Mouse (Mus musculus): ENCODE results near the gene Nsun2. TPM values are rescaled to one million over a fixed set of nuclear protein-coding genes. Genes with fewer than 3 reads are reported as not detected.
"Not testable (repeated sequence)": the region's sequence is repeated elsewhere in the genome, so short reads cannot be mapped to it uniquely, and the experiment has no call there.

Gene Nsun2
- total RNA-seq, 2 experiments from 2014 or later: 26.3 to 32.4 TPM

DNA sequence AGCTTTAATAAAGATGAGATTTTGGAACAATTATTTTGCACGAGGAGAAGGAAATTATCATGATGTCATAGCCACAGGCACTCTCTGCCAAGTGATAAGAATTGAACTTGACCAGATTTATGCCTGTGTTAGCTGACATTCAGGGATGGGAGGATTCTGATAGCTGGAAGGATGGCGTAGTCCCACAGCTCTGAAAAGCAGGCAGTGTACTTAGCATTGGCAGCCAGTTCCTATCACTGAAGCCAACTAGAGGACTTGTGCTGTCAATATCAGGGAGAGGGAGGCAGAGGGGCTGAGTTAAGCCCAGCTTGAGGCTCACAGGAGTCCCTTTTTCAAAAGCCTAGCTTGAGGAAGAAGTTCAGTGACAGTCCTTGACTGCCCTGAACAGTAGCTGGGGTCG, 91.0 kb downstream of the Nsun2 start:
- no peak for ATAC-seq (replicated peaks; ENCODE audit: low FRiP score, poor library complexity, severe bottlenecking)

GRCm38 (mm10) chr13:69627941-69628340, 94.4 kb downstream of the Nsun2 start:
- ATAC-seq (replicated peaks; ENCODE audit: low FRiP score, poor library complexity, severe bottlenecking): no peak

DNA sequence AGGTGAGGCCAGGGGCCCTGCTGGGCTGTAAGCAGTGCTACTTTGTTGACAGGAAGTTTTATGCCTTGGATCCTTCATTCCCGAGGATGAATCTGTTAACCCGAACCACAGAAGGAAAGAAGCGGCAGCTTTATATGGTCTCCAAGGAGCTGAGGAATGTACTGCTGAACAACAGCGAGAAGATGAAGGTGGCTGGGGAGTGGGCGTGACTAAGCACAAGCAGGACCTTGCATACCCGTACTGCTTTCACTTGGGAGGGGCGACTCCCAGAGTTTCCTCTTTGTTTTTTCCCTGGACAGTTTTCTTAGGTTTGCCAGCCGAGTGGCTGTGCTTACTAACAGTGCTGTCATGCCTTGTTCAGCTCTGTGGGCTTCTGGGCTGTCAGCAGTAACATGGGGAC, 97.0 kb downstream of the Nsun2 start:
- no peak for ATAC-seq (replicated peaks; ENCODE audit: low FRiP score, poor library complexity, severe bottlenecking)

DNA sequence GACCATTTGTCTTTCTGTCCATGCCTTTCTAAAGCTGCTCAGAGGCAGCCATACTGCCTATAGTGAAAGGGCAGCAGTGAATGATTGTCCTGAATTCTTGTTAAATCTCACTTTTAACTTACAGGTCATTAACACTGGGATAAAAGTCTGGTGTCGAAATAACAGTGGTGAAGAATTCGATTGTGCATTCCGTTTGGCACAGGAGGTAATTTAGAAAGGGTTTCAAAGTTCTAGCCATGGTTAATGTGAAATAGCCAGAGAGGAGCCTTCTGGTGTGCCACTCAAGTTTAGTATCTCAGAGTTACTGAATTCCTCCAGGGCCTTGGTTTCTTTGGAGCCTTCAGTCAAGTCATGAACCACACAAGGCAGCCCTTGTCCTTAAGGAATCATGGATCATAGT, 97.6 kb downstream of the Nsun2 start:
- ATAC-seq (replicated peaks; ENCODE audit: low FRiP score, poor library complexity, severe bottlenecking): no peak

- ATAC-seq (replicated peaks; ENCODE audit: low FRiP score, poor library complexity, severe bottlenecking): no peak
Observed at GRCm38 (mm10) chr13:69631659-69632058, 98.1 kb downstream of the Nsun2 start.

GRCm38 (mm10) chr13:69633551-69633950, 100.0 kb downstream of the Nsun2 start:
- no peak for ATAC-seq (replicated peaks; ENCODE audit: low FRiP score, poor library complexity, severe bottlenecking)

DNA sequence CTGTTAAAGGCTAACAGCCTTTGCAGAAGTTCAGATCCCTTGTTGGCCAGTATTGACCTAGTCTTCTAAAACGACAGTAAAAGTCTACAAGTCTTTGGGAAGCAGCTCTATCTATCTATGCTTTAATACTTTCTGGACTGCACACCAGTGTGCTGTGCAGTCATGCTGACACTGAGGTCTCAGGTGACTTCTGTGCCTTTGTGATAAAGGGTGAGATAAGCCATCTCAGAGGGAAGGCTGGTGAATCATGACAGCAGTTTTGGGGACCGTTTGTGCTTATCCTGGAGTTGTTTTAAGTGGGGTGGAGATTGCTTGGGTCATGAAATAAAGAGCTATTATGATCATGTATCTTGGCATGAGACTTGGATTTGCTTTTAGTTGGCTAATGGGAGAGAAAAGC, 100.4 kb downstream of the Nsun2 start:
- no peak for ATAC-seq (replicated peaks; ENCODE audit: low FRiP score, poor library complexity, severe bottlenecking)

DNA sequence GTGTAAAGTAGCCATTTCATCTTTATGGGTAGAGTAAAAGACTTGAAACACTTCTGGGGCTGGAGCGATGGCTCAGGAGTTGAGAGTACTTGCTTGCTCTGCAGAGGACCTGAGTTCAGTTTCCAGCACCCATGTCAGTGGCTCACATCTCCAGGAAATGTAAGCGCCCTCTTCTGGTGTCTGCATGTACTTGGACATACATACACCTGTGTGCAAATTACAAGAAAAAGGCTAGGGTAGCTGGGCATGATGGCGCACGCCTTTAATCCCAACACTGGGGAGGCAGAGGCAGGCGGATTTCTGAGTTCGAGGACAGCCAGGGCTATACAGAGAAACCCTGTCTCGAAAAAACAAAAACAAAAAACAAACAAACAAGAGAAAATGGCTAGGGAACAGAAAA, 102.3 kb downstream of the Nsun2 start:
- ATAC-seq (replicated peaks; ENCODE audit: low FRiP score, poor library complexity, severe bottlenecking): not testable (repeated sequence)

DNA sequence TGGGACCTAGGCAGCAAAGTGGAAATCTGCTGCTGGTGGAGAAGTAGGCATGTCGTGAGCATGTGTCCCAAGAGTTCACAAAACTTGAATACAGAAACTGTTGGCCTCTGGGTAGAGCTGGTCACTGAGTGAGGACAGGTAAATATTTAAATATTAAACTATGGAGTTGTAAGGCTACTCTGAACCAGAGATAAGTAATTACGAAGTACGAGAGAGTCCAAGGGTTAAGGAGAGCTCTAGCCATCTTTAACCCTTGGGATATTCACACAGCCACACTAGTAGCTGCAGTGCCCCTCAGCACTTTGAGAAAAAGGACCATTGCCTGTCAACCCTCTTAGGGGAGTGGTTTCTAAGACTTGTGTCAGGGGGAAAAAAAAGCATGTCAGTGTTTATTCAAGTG, 102.8 kb downstream of the Nsun2 start:
- no peak for ATAC-seq (replicated peaks; ENCODE audit: low FRiP score, poor library complexity, severe bottlenecking)

- ATAC-seq (replicated peaks; ENCODE audit: low FRiP score, poor library complexity, severe bottlenecking): no peak
Observed at GRCm38 (mm10) chr13:69636816-69637215, 103.3 kb downstream of the Nsun2 start.

DNA sequence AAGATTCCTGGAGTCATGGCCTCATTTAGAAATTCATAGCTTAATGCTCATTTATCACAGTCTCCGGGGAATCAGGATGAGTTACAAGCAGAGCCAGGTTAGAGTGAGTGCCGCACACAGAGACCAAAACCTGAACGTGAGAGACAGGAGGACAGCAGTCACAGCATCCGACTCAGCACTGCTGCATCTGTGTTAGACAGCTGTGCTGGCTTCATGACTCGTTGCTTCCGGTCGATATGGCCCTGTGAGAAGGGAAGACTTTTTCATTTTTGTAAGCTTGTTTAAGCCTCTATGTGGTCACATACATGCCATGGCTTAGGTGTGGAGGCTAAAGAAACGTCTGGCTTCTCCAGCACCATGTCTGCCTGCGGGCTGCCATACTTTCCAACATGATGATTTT, 104.1 kb downstream of the Nsun2 start:
- ATAC-seq (replicated peaks; ENCODE audit: low FRiP score, poor library complexity, severe bottlenecking): no peak

DNA sequence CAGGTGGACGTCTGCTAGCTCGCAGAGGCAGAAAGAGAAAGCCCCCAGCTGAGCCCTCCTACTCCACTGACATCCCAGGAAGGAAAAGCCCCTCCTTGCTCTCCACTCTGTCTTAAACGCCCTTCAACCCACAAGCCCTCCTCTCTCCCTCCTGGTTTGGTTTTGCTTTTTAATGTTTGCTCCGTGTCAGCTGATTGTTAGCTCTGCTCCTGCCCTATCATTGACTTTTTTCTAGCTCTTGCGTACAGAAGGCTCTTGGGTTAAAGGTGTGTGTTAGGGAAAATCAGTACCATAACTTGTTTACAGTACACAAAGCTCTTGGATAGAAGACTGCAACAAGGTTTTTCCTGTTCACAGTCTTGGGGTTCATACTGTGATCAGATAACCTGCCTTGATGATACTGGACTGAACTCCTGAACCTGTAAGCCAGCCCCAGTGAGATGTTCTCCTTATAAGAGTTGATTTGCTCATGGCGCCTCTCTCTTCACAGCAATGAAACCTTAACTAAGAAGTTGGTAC, 104.6 kb downstream of the Nsun2 start:
- no peak for ATAC-seq (replicated peaks; ENCODE audit: low FRiP score, poor library complexity, severe bottlenecking)

GRCm38 (mm10) chr13:69639251-69639650, 105.7 kb downstream of the Nsun2 start:
- no peak for ATAC-seq (replicated peaks; ENCODE audit: low FRiP score, poor library complexity, severe bottlenecking)

- ATAC-seq (replicated peaks; ENCODE audit: low FRiP score, poor library complexity, severe bottlenecking): no peak
Observed at GRCm38 (mm10) chr13:69640126-69640525, 106.6 kb downstream of the Nsun2 start.

DNA sequence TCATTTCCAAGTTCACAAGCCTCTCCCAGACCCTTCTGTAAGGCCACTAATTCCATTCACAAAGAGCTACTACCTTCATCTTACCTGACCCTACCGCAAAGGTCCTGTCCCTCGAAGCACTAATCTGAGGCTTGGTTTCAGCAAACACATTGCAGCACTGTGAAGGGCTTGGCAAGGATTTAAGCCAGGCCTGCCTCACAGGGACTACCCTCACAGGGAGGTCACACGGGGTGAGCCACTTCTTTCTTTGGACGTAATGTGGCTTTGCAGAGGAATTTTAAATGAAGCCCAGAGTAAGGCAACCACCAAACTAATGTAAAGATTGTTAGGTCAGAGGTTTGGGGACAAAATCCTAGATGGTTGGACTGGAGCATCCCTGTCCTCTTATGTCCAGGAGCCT, 107.0 kb downstream of the Nsun2 start:
- ATAC-seq (replicated peaks; ENCODE audit: low FRiP score, poor library complexity, severe bottlenecking): no peak

GRCm38 (mm10) chr13:69641017-69641416, 107.5 kb downstream of the Nsun2 start:
- no peak for ATAC-seq (replicated peaks; ENCODE audit: low FRiP score, poor library complexity, severe bottlenecking)

GRCm38 (mm10) chr13:69642656-69643216, 109.2 kb downstream of the Nsun2 start:
- 0 out of 2 replicates have a peak, but pooled peaks have one; percentile 43 for ATAC-seq (replicated peaks; ENCODE audit: low FRiP score, poor library complexity, severe bottlenecking)

DNA sequence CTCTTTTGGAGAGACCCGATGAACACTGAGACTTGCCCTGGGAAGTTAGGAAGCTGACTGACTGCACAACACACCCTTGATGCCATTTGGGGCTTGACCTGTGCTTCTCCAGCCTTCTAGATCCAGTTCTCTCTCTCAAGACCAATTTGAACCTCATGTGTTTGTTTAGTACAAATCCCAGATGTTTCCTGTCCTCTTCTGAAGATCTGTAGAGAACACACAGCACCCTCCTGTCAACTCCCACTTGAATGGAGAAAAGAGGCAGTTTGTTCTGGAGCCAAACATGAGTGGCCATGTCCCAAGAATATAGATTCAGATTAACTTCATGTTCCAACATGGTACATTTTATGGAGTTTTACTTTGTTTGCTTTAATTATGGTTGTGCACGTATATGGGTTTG, 110.4 kb downstream of the Nsun2 start:
- ATAC-seq (replicated peaks; ENCODE audit: low FRiP score, poor library complexity, severe bottlenecking): no peak

- ATAC-seq (replicated peaks; ENCODE audit: low FRiP score, poor library complexity, severe bottlenecking): no peak
Observed at GRCm38 (mm10) chr13:69644427-69645166, 111.1 kb downstream of the Nsun2 start.

- no peak for ATAC-seq (replicated peaks; ENCODE audit: low FRiP score, poor library complexity, severe bottlenecking)
Observed at GRCm38 (mm10) chr13:69645694-69646423, 112.3 kb downstream of the Nsun2 start.

- ATAC-seq (replicated peaks; ENCODE audit: low FRiP score, poor library complexity, severe bottlenecking): no peak
Observed at GRCm38 (mm10) chr13:69646481-69646880, 112.9 kb downstream of the Nsun2 start.

Measured in erythroblast, adult 5-6 weeks (primary cell).